Mouse (Mus musculus) hindbrain, postnatal 0 days (tissue): ENCODE data around the gene Traf3ip1. TPM values are rescaled to one million over a fixed set of nuclear protein-coding genes. Genes with fewer than 3 reads are reported as not detected.
A peak's percentile ranks its signal among the peaks of the same experiment; 100 is the strongest.

Source experiments
- ATAC-seq: fragments of 200-750 bp; cut with Nextera tagmentation; 2 replicates; pipeline ENCODE4 v1.8.0; 2017; ENCODE audit warnings: mild to moderate bottlenecking, moderate TSS enrichment, moderate library complexity
- DNase-seq: peaks from one replicate; pipeline ENCODE4 v3.0.0-alpha.2; 2015; ENCODE audit warnings: low spot score
- H3K27ac ChIP-seq: fragments of 300-500 bp; sonication (generic); 2 replicates; pipeline ENCODE4 v1.5.1; 2014; ENCODE audit warnings: mild to moderate bottlenecking
- H3K27me3 ChIP-seq: fragments of 300-500 bp; sonication (generic); 2 replicates; pipeline ENCODE4 v1.6.1; 2014; ENCODE audit warnings: low read length, mixed read lengths; ENCODE audit not compliant: insufficient read depth
- H3K36me3 ChIP-seq: fragments of 300-500 bp; sonication (generic); 2 replicates; pipeline ENCODE4 v1.6.1; 2014; ENCODE audit warnings: low read length, mixed read lengths; ENCODE audit not compliant: insufficient read depth
- H3K4me1 ChIP-seq: fragments of 300-500 bp; sonication (generic); 2 replicates; pipeline ENCODE4 v1.6.1; 2014; ENCODE audit warnings: antibody characterized with exemption, low read length, mixed read lengths; ENCODE audit not compliant: insufficient read depth
- H3K4me2 ChIP-seq: fragments of 300-500 bp; sonication (generic); 2 replicates; pipeline ENCODE4 v1.6.1; 2014; ENCODE audit warnings: low read depth, mild to moderate bottlenecking, low read length, moderate library complexity, mixed read lengths
- H3K4me3 ChIP-seq: fragments of 300-500 bp; sonication (generic); 2 replicates; pipeline ENCODE4 v1.5.1; 2014; ENCODE audit warnings: low read length
- H3K9ac ChIP-seq: fragments of 300-500 bp; sonication (generic); replicated peaks from 2 replicates; pipeline ENCODE4 v1.6.1; 2014; ENCODE audit warnings: mild to moderate bottlenecking, low read length, moderate library complexity, mixed read lengths
- H3K9me3 ChIP-seq: fragments of 300-500 bp; sonication (generic); 2 replicates; pipeline ENCODE4 v1.6.1; 2016; ENCODE audit warnings: low read length, mixed read lengths
- CTCF ChIP-seq: IDR thresholded peaks from 2 replicates; pipeline ENCODE4 v1.5.1; 2016; ENCODE audit warnings: antibody characterized with exemption, control low read depth, low read depth
- WGBS: fragments of 180-500 bp; shearing (Covaris S2); extraction: QIAGEN DNeasy Blood & Tissue Kit; methylation state at CpG from one replicate; pipeline ENCODE4 v1.1.7; 2014; 5-methylcytosine and 5-hydroxymethylcytosine counted together
- polyA plus RNA-seq: library from polyadenylated mRNA; unstranded; fragments of >200 nt; fragmentation: Nextera tagmentation; extraction: Ambion mirVana; gene quantifications from 2 replicates; pipeline ENCODE4 v1.2.1, GENCODE M21; 2015
- total RNA-seq: library from RNA; depleted of rRNA; stranded (reverse); fragments of >200 nt; gene quantifications from 2 replicates; pipeline ENCODE4 v1.2.3, GENCODE M21; 2014

Gene Traf3ip1
- total and polyA plus RNA-seq, 2 experiments from 2014 or later: 7.4 to 11.7 TPM

DNA sequence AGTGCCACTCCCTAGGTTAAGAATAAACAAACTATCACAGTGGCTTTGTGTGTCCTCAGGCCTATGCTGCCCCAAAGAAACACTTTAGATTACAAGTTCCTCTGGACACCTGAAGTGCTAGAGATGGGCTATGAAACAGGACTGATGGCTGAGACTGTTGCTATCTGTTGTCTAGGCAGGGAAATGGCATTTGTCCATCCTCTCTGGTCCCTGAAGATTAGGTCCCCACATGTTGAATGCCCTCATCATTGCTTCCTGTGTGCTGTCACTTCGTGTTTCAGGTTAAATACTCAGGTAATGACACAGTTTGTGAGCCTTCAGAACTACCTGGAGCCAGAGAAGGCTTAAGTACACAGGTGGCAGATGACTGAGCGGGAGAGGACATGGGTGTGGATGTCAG lies 54.6 kb downstream of the Traf3ip1 start:
- no peak overlapping the region for H3K9ac ChIP-seq
- H3K27me3 ChIP-seq: no peaks in the 10 kb centered on the region
- TF ChIP-seq CTCF: no peak
- DNase-seq (no peak), ATAC-seq (no peak)
- no peaks in the 10 kb centered on the region for H3K9me3 ChIP-seq
- no peaks in the 10 kb centered on the region for H3K4me1 ChIP-seq
- no peak overlapping the region for H3K4me3 ChIP-seq
- no peak overlapping the region for H3K4me2 ChIP-seq
- no peak overlapping the region for H3K27ac ChIP-seq
- 84% methylated on average over 2 of the region's 2 CpGs for WGBS
- peaks cover 29% of the 10 kb centered on the region for H3K36me3 ChIP-seq

DNA sequence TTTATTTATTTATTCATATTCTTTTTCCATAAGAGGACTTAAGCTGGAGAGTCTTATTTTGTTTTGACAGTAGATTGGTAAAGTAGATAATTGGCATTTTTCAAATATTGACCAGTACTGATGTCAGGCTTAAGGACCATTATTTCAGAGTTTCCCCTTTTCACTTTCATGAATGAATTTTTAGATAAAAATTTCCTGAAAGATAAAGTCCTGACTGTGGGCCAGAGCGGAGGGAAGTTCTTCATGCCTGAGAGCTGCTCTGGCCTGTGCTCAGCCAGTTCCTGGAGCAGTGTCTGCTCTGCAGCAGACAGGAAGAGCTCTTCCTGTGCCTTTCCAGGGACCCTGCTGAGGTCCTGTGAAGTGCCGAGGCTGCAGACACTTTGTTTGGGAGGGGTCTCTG lies 62.7 kb downstream of the Traf3ip1 start:
- Histone ChIP-seq H3K36me3 (peaks cover 40% of the 10 kb centered on the region; the same call in 1 of the 2 replicates), H3K4me1 (no peaks in the 10 kb centered on the region), H3K9me3 (no peaks in the 10 kb centered on the region), H3K27me3 (no peaks in the 10 kb centered on the region), H3K4me3 (no peak overlapping the region), H3K27ac (no peak overlapping the region), H3K9ac (no peak overlapping the region), H3K4me2 (no peak overlapping the region)
- ATAC-seq (no peak), DNase-seq (no peak)
- 64% methylated on average over 2 of the region's 2 CpGs for WGBS
- TF ChIP-seq CTCF: no peak

DNA sequence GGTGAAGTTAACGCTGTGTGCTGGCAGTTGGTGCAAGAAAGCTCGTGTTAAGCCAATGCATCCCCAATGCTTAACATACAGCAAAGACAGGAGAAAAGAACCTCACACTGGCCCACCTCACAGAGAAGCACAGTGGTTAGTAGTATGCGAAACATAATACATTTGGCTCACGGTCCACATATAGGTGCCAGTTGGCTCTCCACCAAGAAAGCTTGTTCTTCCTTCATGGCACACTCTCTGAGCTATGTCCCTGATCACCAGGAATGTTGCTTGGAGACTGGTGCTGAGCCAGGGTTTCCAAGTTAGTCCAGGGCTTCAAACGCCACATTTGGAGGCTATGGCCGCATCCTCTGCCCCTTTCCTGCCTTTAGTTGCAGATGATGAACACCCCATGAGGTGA lies 66.8 kb downstream of the Traf3ip1 start:
- no peak for TF ChIP-seq CTCF
- ATAC-seq: no peak
- no peaks in the 10 kb centered on the region for H3K9me3 ChIP-seq
- H3K9ac ChIP-seq: no peak overlapping the region
- H3K27me3 ChIP-seq: no peaks in the 10 kb centered on the region
- peaks cover 12% of the 10 kb centered on the region; the same call in 1 of the 2 replicates for H3K36me3 ChIP-seq
- DNase-seq: peak; percentile 23
- H3K4me3 ChIP-seq: no peak overlapping the region
- no peak overlapping the region for H3K4me2 ChIP-seq
- WGBS: 63% methylated on average over 6 of the region's 6 CpGs
- H3K4me1 ChIP-seq: no peaks in the 10 kb centered on the region
- no peak overlapping the region for H3K27ac ChIP-seq

DNA sequence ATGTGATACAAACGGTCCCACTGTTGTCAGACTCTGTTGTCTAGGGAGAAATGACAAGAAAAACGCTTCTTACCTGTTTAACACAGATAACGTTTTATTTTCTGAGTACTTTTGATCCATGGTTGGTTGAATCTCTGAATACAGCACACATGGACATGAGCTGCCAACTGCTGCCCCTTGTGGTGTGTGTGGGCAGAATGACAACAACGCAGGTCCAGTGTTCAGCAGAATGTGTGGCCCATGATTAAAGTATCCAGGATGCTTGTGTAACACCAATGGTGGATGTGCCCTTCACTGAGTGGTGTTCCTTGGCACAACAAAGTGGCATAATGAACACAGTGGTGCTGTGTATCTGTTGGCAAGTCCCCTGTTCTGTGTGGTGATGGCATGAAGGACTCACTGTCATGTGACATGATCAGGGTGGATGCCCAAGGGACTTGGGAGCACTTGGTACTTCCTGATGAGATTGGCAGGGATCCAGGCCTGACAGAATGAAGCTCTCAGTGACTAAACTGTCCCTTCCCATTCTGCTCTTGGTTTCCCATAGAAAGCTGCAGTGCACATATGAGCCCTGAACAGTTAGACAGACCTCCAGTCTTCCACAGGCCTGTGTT lies 68.6 kb downstream of the Traf3ip1 start:
- H3K9me3 ChIP-seq: no peaks in the 10 kb centered on the region
- H3K4me1 ChIP-seq: no peaks in the 10 kb centered on the region
- H3K4me2 ChIP-seq: no peak overlapping the region
- peak; percentile 55 for DNase-seq
- no peaks in the 10 kb centered on the region for H3K27me3 ChIP-seq
- peaks cover 2% of the 10 kb centered on the region; the same call in 1 of the 2 replicates for H3K36me3 ChIP-seq
- H3K4me3 ChIP-seq: no peak overlapping the region
- no peak overlapping the region for H3K27ac ChIP-seq
- no peak; the same call in 1 of the 2 replicates for ATAC-seq
- 76% methylated on average over 4 of the region's 4 CpGs for WGBS
- no peak overlapping the region for H3K9ac ChIP-seq
- peak; percentile 51 for TF ChIP-seq CTCF

DNA sequence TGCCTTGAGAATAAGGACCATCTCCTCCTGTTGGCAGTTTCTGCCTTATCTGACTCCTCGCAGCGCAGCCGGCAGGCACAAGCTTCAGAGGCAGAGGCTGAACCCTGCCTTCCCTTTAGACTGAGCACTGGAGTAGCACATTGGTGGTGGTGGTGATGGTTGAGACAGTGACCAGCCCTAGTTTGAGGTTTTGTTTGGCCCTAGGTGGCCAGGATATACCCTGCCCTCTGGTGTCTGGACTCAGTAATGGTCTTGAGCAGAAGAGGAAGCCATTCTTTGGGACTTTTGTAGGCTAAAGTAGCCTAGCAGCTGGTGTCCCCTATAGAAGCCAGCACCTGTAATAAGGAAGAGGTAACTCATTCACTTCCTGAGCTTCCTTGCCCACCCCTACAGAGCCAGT lies 69.6 kb downstream of the Traf3ip1 start:
- H3K9ac ChIP-seq: no peak overlapping the region
- H3K4me1 ChIP-seq: no peaks in the 10 kb centered on the region
- WGBS: 78% methylated on average over 3 of the region's 3 CpGs
- H3K4me3 ChIP-seq: no peak overlapping the region
- no peaks in the 10 kb centered on the region for H3K36me3 ChIP-seq
- no peaks in the 10 kb centered on the region for H3K27me3 ChIP-seq
- ATAC-seq: no peak
- no peak overlapping the region for H3K27ac ChIP-seq
- no peaks in the 10 kb centered on the region for H3K9me3 ChIP-seq
- peak; percentile 56 for TF ChIP-seq CTCF
- H3K4me2 ChIP-seq: no peak overlapping the region
- DNase-seq: peak; percentile 19

DNA sequence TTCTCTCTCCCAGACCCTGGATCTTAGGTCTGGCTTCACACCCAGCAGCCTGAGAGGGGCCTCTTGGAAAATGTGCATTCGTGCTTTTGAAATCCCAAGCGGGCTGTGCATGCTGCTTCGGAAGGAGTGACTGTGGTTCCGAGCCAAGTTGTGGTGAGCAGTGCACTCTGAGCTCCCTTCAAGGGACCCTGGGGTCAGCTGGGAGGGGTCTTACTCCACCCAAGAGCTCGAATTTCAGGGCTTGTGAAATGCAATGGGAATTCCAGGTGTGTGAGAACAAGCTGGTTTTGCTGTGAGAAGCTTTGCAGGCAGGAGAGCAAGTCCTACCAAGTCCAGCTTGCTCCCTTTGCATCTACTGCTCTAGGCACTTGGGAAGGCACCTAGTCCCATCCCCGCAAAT lies 70.2 kb downstream of the Traf3ip1 start:
- ATAC-seq (no peak), DNase-seq (no peak)
- Histone ChIP-seq H3K36me3 (no peaks in the 10 kb centered on the region), H3K9ac (no peak overlapping the region), H3K4me3 (no peak overlapping the region), H3K4me1 (no peaks in the 10 kb centered on the region), H3K4me2 (no peak overlapping the region), H3K27me3 (no peaks in the 10 kb centered on the region), H3K9me3 (no peaks in the 10 kb centered on the region), H3K27ac (no peak overlapping the region)
- no peak for TF ChIP-seq CTCF
- WGBS: 72% methylated on average over 6 of the region's 6 CpGs

DNA sequence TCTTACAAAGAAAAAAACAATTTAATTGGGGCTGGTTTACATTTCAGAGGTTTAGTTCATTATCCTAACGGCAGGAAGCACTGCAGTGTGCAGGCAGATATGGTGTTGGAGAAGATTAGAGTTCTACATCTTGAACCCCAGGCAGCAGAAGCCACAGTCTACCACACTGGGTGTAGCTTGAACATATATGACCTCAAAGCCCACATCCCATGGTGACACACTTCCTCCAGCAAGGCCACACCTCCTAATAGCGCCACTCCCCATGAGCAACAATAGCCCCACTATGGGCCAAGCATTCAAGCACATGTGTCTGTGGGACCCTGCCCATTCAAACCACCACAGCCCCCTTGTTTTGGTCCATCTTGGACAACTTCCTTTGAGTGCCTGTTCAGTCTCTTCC lies 72.8 kb downstream of the Traf3ip1 start:
- H3K4me3 ChIP-seq: no peak overlapping the region
- no peak for TF ChIP-seq CTCF

More for the DNA sequence above, 72.8 kb downstream of the Traf3ip1 start:
- DNase-seq (no peak), ATAC-seq (no peak)
- 73% methylated on average over 2 of the region's 2 CpGs for WGBS
- Histone ChIP-seq H3K9ac (no peak overlapping the region), H3K4me1 (no peaks in the 10 kb centered on the region), H3K27ac (no peak overlapping the region), H3K27me3 (no peaks in the 10 kb centered on the region), H3K4me2 (no peak overlapping the region), H3K9me3 (no peaks in the 10 kb centered on the region), H3K36me3 (no peaks in the 10 kb centered on the region)
